Mouse (Mus musculus): ENCODE measurements around the gene Ninj2.

Gene Ninj2

GRCm38 (mm10) chr6:120145439-120145838, 52.3 kb downstream of the Ninj2 start:
- DNase-seq (ENCODE audit: low spot score) = no peak

- DNase-seq (ENCODE audit: low spot score) = no peak
Observed at GRCm38 (mm10) chr6:120146676-120147075, 53.5 kb downstream of the Ninj2 start.

- DNase-seq (ENCODE audit: low spot score) = no peak
Observed at GRCm38 (mm10) chr6:120147411-120147810, 54.3 kb downstream of the Ninj2 start.

- no peak for DNase-seq (ENCODE audit: low spot score)
Observed at GRCm38 (mm10) chr6:120148716-120149392, 55.7 kb downstream of the Ninj2 start.

GRCm38 (mm10) chr6:120149458-120150120, 56.4 kb downstream of the Ninj2 start:
- DNase-seq (ENCODE audit: low spot score) = no peak

GRCm38 (mm10) chr6:120150206-120150605, 57.1 kb downstream of the Ninj2 start:
- DNase-seq (ENCODE audit: low spot score) = no peak

- no peak for DNase-seq (ENCODE audit: low spot score)
Observed at GRCm38 (mm10) chr6:120151616-120152053, 58.5 kb downstream of the Ninj2 start.

GRCm38 (mm10) chr6:120152739-120153696, 59.9 kb downstream of the Ninj2 start:
- DNase-seq (ENCODE audit: low spot score) = no peak

- no peak for DNase-seq (ENCODE audit: low spot score)
Observed at GRCm38 (mm10) chr6:120154526-120155309, 61.6 kb downstream of the Ninj2 start.

GRCm38 (mm10) chr6:120155510-120155909, 62.4 kb downstream of the Ninj2 start:
- DNase-seq (ENCODE audit: low spot score) = no peak

GRCm38 (mm10) chr6:120157479-120157878, 64.3 kb downstream of the Ninj2 start:
- DNase-seq (ENCODE audit: low spot score) = no peak

GRCm38 (mm10) chr6:120159133-120159901, 66.2 kb downstream of the Ninj2 start:
- no peak for DNase-seq (ENCODE audit: low spot score)

GRCm38 (mm10) chr6:120162928-120163327, 69.8 kb downstream of the Ninj2 start:
- DNase-seq (ENCODE audit: low spot score) = no peak

GRCm38 (mm10) chr6:120164765-120165164, 71.6 kb downstream of the Ninj2 start:
- DNase-seq (ENCODE audit: low spot score) = no peak

GRCm38 (mm10) chr6:120167574-120167973, 74.4 kb downstream of the Ninj2 start:
- DNase-seq (ENCODE audit: low spot score) = no peak

- no peak for DNase-seq (ENCODE audit: low spot score)
Observed at GRCm38 (mm10) chr6:120172294-120173017, 79.3 kb downstream of the Ninj2 start.

GRCm38 (mm10) chr6:120174028-120174601, 81.0 kb downstream of the Ninj2 start:
- no peak for DNase-seq (ENCODE audit: low spot score)

GRCm38 (mm10) chr6:120174602-120175115, 81.5 kb downstream of the Ninj2 start:
- peak; percentile 93 for DNase-seq (ENCODE audit: low spot score)

GRCm38 (mm10) chr6:120175650-120176049, 82.5 kb downstream of the Ninj2 start:
- DNase-seq (ENCODE audit: low spot score) = no peak
